Mouse (Mus musculus) E14TG2a.4 (cell line): ENCODE data around the gene Arhgap10.

ENCODE experiments used
- CTCF ChIP-seq: conservative IDR thresholded peaks from 2 replicates; pipeline ENCODE4 v1.5.1; 2014; ENCODE audit warnings: low read length
- NANOG ChIP-seq: IDR thresholded peaks from 2 replicates; pipeline ENCODE4 v1.6.1; 2014; ENCODE audit warnings: borderline replicate concordance, low read length, mixed read lengths

DNA sequence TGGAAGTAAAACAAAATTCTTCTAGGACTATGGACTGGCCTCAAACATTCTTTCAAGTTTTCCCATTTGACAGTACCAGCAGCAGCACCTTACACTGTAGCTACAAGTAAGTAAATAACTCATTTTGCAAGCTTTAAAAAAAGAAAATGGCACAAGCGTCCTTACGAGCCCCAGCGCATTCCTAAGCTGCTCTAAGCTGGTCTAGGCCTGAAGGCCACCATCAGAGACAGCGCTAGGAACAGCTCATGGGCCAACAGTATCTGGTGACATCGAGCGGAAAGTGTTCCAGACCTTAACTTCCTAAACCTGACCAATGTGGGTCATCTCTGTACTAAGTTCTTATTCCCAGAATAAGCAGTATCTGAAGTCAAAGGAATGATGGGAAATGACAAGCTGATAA lies 61.5 kb downstream of the Arhgap10 start:
- TF ChIP-seq CTCF (no peak), NANOG (no peak)
